Mouse (Mus musculus) kidney, embryonic 16.5 days (tissue): ENCODE measurements around the gene Olfr1392. TPM values are rescaled to one million over a fixed set of nuclear protein-coding genes. Genes with fewer than 3 reads are reported as not detected.

Experiments used
- ATAC-seq: fragments of 200-750 bp; cut with Nextera tagmentation; 2 replicates; pipeline ENCODE4 v1.8.0; 2017; ENCODE audit warnings: moderate TSS enrichment; ENCODE audit not compliant: low FRiP score, low TSS enrichment
- H3K27ac ChIP-seq: fragments of 300-500 bp; sonication (generic); 2 replicates; pipeline ENCODE4 v1.5.1; 2014; ENCODE audit warnings: low read length
- H3K27me3 ChIP-seq: fragments of 300-500 bp; sonication (generic); 2 replicates; pipeline ENCODE4 v1.6.1; 2014; ENCODE audit warnings: low read length, control low read depth, mixed read lengths; ENCODE audit not compliant: insufficient read depth
- H3K36me3 ChIP-seq: fragments of 300-500 bp; sonication (generic); 2 replicates; pipeline ENCODE4 v1.6.1; 2014; ENCODE audit warnings: low read length, control low read depth, mixed read lengths; ENCODE audit not compliant: insufficient read depth
- H3K4me1 ChIP-seq: fragments of 300-500 bp; sonication (generic); 2 replicates; pipeline ENCODE4 v1.6.1; 2014; ENCODE audit warnings: low read length, control low read depth, mixed read lengths; ENCODE audit not compliant: insufficient read depth
- H3K4me2 ChIP-seq: fragments of 300-500 bp; sonication (generic); replicated peaks from 2 replicates; pipeline ENCODE4 v1.6.1; 2014; ENCODE audit warnings: low read depth, low read length
- H3K4me3 ChIP-seq: fragments of 300-500 bp; sonication (generic); 2 replicates; pipeline ENCODE4 v1.5.1; 2014; ENCODE audit warnings: mild to moderate bottlenecking, low read length
- H3K9ac ChIP-seq: fragments of 300-500 bp; sonication (generic); replicated peaks from 2 replicates; pipeline ENCODE4 v1.6.1; 2014; ENCODE audit warnings: low read length
- H3K9me3 ChIP-seq: fragments of 300-500 bp; sonication (generic); 2 replicates; pipeline ENCODE4 v1.6.1; 2016; ENCODE audit warnings: low read length, control low read depth
- WGBS: fragments of 180-500 bp; shearing (Covaris S2); extraction: QIAGEN DNeasy Blood & Tissue Kit; methylation state at CpG from one replicate; pipeline ENCODE4 v1.1.7; 2014; 5-methylcytosine and 5-hydroxymethylcytosine counted together
- polyA plus RNA-seq: library from polyadenylated mRNA; unstranded; fragments of >200 nt; fragmentation: Nextera tagmentation; extraction: Ambion mirVana; gene quantifications from 2 replicates; pipeline ENCODE4 v1.2.1, GENCODE M21; 2015

The Olfr1392 gene
- polyA plus RNA-seq, 1 experiment from 2014 or later: not detected

DNA sequence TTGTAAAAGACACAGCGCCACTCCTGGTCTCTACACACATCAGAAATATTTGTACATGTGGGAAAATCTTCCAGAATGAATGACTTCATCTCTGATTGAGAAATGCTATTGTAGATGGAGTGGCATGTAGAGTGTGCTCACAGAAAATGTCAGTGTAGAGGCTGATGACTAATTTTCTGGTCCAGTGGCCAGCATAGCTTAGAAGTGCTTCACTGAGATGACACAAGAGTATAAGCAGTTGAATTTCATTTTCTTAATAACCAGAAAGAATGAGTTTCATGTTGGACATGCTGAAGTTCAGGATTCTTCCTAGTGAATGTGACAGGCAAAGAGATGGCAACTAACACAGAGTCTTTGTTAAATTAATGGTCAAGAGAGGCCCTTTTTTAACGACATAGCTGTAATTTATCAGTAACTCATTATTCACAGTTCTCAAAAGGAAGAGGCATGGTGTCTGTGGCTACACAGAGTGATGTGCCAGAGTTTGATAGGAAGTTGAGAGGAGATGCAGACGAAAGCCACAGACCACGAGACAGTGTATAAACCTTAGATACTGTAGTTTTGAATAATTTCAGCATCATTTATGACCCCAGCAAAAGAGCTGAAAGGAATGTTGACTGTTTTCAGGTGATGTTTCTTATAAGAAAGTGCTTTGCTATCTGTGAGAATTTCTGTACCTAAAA, 52.2 kb downstream of the Olfr1392 start:
- Histone ChIP-seq H3K36me3 (no peaks in the 10 kb centered on the region), H3K4me3 (no peak overlapping the region), H3K4me1 (no peaks in the 10 kb centered on the region), H3K27me3 (no peaks in the 10 kb centered on the region), H3K9ac (no peak overlapping the region), H3K4me2 (no peak overlapping the region), H3K27ac (no peak overlapping the region), H3K9me3 (no peaks in the 10 kb centered on the region)
- WGBS: 62% methylated on average over 4 of the region's 4 CpGs
- ATAC-seq: no peak

Other genes starting within 250 kb of the Olfr1392 start
- gene 9930111J21Rik2, start 234.0 kb upstream of the Olfr1392 start, polyA plus RNA-seq: 0.60 and 0.98 TPM in 2 replicates
- 0.24 and 0.42 TPM in 2 replicates for gene Tgtp2, start 221.1 kb upstream of the Olfr1392 start, polyA plus RNA-seq
- 2.1 and 2.6 TPM in 2 replicates for gene Ifi47, start 208.7 kb upstream of the Olfr1392 start, polyA plus RNA-seq
- 0.12 TPM in 1 of 2 replicates, not detected in the other for gene Olfr1396, start 170.4 kb upstream of the Olfr1392 start, polyA plus RNA-seq
- gene Olfr1395, start 143.0 kb upstream of the Olfr1392 start, polyA plus RNA-seq: not detected in 2 replicates
- gene Olfr1394, start 130.9 kb upstream of the Olfr1392 start, polyA plus RNA-seq: not detected in 2 replicates
- 4.4 and 4.6 TPM in 2 replicates for gene Btnl9, start 98.1 kb upstream of the Olfr1392 start, polyA plus RNA-seq
- gene Zfp62, start 82.0 kb upstream of the Olfr1392 start, polyA plus RNA-seq: 45.6 and 46.3 TPM in 2 replicates
- 88.9 and 91.9 TPM in 2 replicates for gene Mgat1, start 41.1 kb upstream of the Olfr1392 start, polyA plus RNA-seq
- not detected in 2 replicates for gene Olfr1393, start 7.0 kb upstream of the Olfr1392 start, polyA plus RNA-seq
- not detected in 2 replicates for gene Olfr10, start 19.5 kb downstream of the Olfr1392 start, polyA plus RNA-seq
- gene Olfr1391, start 37.5 kb downstream of the Olfr1392 start, polyA plus RNA-seq: not detected in 2 replicates
- gene Olfr1390, start 49.9 kb downstream of the Olfr1392 start, polyA plus RNA-seq: not detected in 2 replicates
- not detected in 2 replicates for gene Olfr1389, start 137.8 kb downstream of the Olfr1392 start, polyA plus RNA-seq
- gene Olfr1388, start 151.3 kb downstream of the Olfr1392 start, polyA plus RNA-seq: 0.05 TPM in 1 of 2 replicates, not detected in the other
- not detected in 2 replicates for gene Olfr1387, start 170.1 kb downstream of the Olfr1392 start, polyA plus RNA-seq
- gene Olfr1386, start 179.8 kb downstream of the Olfr1392 start, polyA plus RNA-seq: not detected in 2 replicates
- gene Olfr1385, start 203.8 kb downstream of the Olfr1392 start, polyA plus RNA-seq: not detected in 2 replicates
- gene Olfr1384, start 221.4 kb downstream of the Olfr1392 start, polyA plus RNA-seq: not detected in 2 replicates
- not detected in 2 replicates for gene Olfr1383, start 234.4 kb downstream of the Olfr1392 start, polyA plus RNA-seq
- gene Olfr1382, start 243.0 kb downstream of the Olfr1392 start, polyA plus RNA-seq: not detected in 2 replicates